Mouse (Mus musculus): Measurements from ENCODE around the gene Gm29110. TPM values are rescaled to one million over a fixed set of nuclear protein-coding genes. Genes with fewer than 3 reads are reported as not detected.
"Not testable (repeated sequence)": the region's sequence is repeated elsewhere in the genome, so short reads cannot be mapped to it uniquely, and the experiment has no call there.

Gm29110 gene
- not detected in 2 replicates for polyA plus RNA-seq (2015; fragmentation: Nextera tagmentation; extraction: Ambion mirVana)

DNA sequence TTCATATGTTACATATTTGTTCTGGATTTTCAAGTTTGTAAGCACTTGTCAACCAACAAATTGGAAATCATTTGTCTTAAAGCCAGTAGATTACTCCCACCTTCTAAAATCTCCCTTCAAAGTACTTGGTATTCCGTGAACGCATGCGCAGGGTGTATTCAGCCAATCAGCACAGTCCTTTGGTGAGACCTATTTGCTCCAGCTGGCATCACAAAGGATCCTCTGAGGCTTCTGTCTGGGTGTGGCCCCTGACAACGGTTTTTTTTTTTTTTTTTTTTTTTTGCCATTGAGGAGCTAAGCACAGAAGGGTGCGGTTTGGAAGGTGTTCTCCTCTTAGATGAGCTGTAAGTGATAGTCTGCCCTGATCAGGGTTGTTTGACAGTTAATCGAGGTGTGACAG is at the start of gene Gm29110:
TSS of gene Gm29110 (plus strand) at position 301 of the 400 bp plus-strand sequence.
- H3K9ac ChIP-seq; H3K9me3 ChIP-seq (replicated peaks); ATAC-seq (replicated peaks; ENCODE audit: insufficient number of reproducible peaks, insufficient read depth, low FRiP score, low read depth); H3K36me3 ChIP-seq; H3K27ac ChIP-seq; H3K4me1 ChIP-seq (replicated peaks); H3K4me2 ChIP-seq; H3K4me3 ChIP-seq; H3K27me3 ChIP-seq: not testable (repeated sequence)
- WGBS: 75% methylated on average over 2 of the region's 6 CpGs

Other genes starting within 250 kb of the Gm29110 start
- gene Gm21913, start 153.4 kb downstream of the Gm29110 start, polyA plus RNA-seq (2015; fragmentation: Nextera tagmentation; extraction: Ambion mirVana): not detected in 2 replicates